Mouse (Mus musculus): ENCODE measurements around the gene St6galnac4. TPM values are rescaled to one million over a fixed set of nuclear protein-coding genes. Genes with fewer than 3 reads are reported as not detected.
A peak's percentile ranks its signal among the peaks of the same experiment; 100 is the strongest.

The St6galnac4 gene
- total RNA-seq (2014; fragmentation: Nextera tagmentation) (15.4 and 25.2 TPM in 2 replicates), total RNA-seq (2017) (6.7 and 8.1 TPM in 2 replicates), polyA plus RNA-seq (2012) (20.8 and 24.4 TPM in 2 replicates)

GRCm38 (mm10) chr2:32586871-32587351 lies at the start of gene St6galnac4:
Gene St6galnac4 (plus strand): TSS chr2:32587095.
- no peak for TF ChIP-seq GATA2 (IDR thresholded peaks at IDR 0.05; ENCODE audit: borderline replicate concordance, low read depth, low read length)
- TF ChIP-seq TAL1 (conservative IDR thresholded peaks at IDR 0.05; ENCODE audit: low read depth, low read length): no peak
- TF ChIP-seq CTCF (IDR thresholded peaks at IDR 0.05; ENCODE audit: low read depth, low read length): no peak
- TF ChIP-seq GATA1 (IDR thresholded peaks at IDR 0.05; ENCODE audit: borderline replicate concordance, low read length): no peak
- TF ChIP-seq POLR2AphosphoS5 (IDR thresholded peaks at IDR 0.05; ENCODE audit: insufficient replicate concordance, low read depth, low read length): no peak
- Histone ChIP-seq H3K27me3 (ENCODE audit: insufficient read depth, low read length) (peaks cover 7% of the 10 kb centered on the region), H3K4me3 (ENCODE audit: low read depth, low read length) (peak within 1 kb of the TSS; percentile 82), H3K36me3 (replicated peaks) (peaks cover 31% of the 10 kb centered on the region), H3K9me3 (replicated peaks) (no peaks in the 10 kb centered on the region), H3K4me1 (ENCODE audit: insufficient read depth, low read depth, low read length) (peaks cover 56% of the 10 kb centered on the region)
- peak; percentile 91 for DNase-seq (ENCODE audit: low spot score)
- ATAC-seq (ENCODE audit: extremely low read depth, insufficient number of reproducible peaks, low FRiP score, poor library complexity, severe bottlenecking): peak; percentile 83

- ATAC-seq (ENCODE audit: extremely low read depth, insufficient number of reproducible peaks, low FRiP score, poor library complexity, severe bottlenecking) (no peak), DNase-seq (ENCODE audit: low spot score) (no peak)
- peaks cover 27% of the 10 kb centered on the region; the same call in 1 of the 2 replicates for H3K27me3 ChIP-seq (ENCODE audit: insufficient read depth, low read length)
- H3K4me1 ChIP-seq (ENCODE audit: insufficient read depth, low read depth, low read length): peaks cover 73% of the 10 kb centered on the region
- no peaks in the 10 kb centered on the region for H3K9me3 ChIP-seq (replicated peaks)
- no peak for TF ChIP-seq POLR2AphosphoS5 (IDR thresholded peaks at IDR 0.05; ENCODE audit: insufficient replicate concordance, low read depth, low read length)
- no peak for TF ChIP-seq GATA2 (IDR thresholded peaks at IDR 0.05; ENCODE audit: borderline replicate concordance, low read depth, low read length)
- TF ChIP-seq TAL1 (conservative IDR thresholded peaks at IDR 0.05; ENCODE audit: low read depth, low read length): no peak
- TF ChIP-seq GATA1 (IDR thresholded peaks at IDR 0.05; ENCODE audit: borderline replicate concordance, low read length): no peak
- no peak for TF ChIP-seq CTCF (IDR thresholded peaks at IDR 0.05; ENCODE audit: low read depth, low read length)
- H3K36me3 ChIP-seq (replicated peaks): peaks cover 36% of the 10 kb centered on the region
- peak overlapping the region; percentile 63 for H3K4me3 ChIP-seq (ENCODE audit: low read depth, low read length)
Measured at GRCm38 (mm10) chr2:32537360-32537905, 49.5 kb upstream of the St6galnac4 start.

- H3K9me3 ChIP-seq (replicated peaks): no peaks in the 10 kb centered on the region
- H3K4me3 ChIP-seq (ENCODE audit: low read depth, low read length): no peak overlapping the region
- no peak for TF ChIP-seq POLR2AphosphoS5 (IDR thresholded peaks at IDR 0.05; ENCODE audit: insufficient replicate concordance, low read depth, low read length)
- TF ChIP-seq TAL1 (conservative IDR thresholded peaks at IDR 0.05; ENCODE audit: low read depth, low read length): no peak
- no peak for TF ChIP-seq GATA2 (IDR thresholded peaks at IDR 0.05; ENCODE audit: borderline replicate concordance, low read depth, low read length)
- TF ChIP-seq GATA1 (IDR thresholded peaks at IDR 0.05; ENCODE audit: borderline replicate concordance, low read length): no peak
- no peak for TF ChIP-seq CTCF (IDR thresholded peaks at IDR 0.05; ENCODE audit: low read depth, low read length)
- ATAC-seq (ENCODE audit: extremely low read depth, insufficient number of reproducible peaks, low FRiP score, poor library complexity, severe bottlenecking): no peak
- DNase-seq (ENCODE audit: low spot score): no peak
- peaks cover 75% of the 10 kb centered on the region for H3K4me1 ChIP-seq (ENCODE audit: insufficient read depth, low read depth, low read length)
- H3K27me3 ChIP-seq (ENCODE audit: insufficient read depth, low read length): peaks cover 27% of the 10 kb centered on the region; the same call in 1 of the 2 replicates
- peaks cover 40% of the 10 kb centered on the region for H3K36me3 ChIP-seq (replicated peaks)
Measured at GRCm38 (mm10) chr2:32537941-32538340, 49.0 kb upstream of the St6galnac4 start.

GRCm38 (mm10) chr2:32538461-32538860 lies 48.4 kb upstream of the St6galnac4 start:
- H3K4me3 ChIP-seq (ENCODE audit: low read depth, low read length): no peak overlapping the region
- H3K9me3 ChIP-seq (replicated peaks): no peaks in the 10 kb centered on the region
- H3K27me3 ChIP-seq (ENCODE audit: insufficient read depth, low read length): peaks cover 27% of the 10 kb centered on the region; the same call in 1 of the 2 replicates
- TF ChIP-seq GATA1 (IDR thresholded peaks at IDR 0.05; ENCODE audit: borderline replicate concordance, low read length) (no peak), GATA2 (IDR thresholded peaks at IDR 0.05; ENCODE audit: borderline replicate concordance, low read depth, low read length) (no peak), TAL1 (conservative IDR thresholded peaks at IDR 0.05; ENCODE audit: low read depth, low read length) (no peak), CTCF (IDR thresholded peaks at IDR 0.05; ENCODE audit: low read depth, low read length) (no peak), POLR2AphosphoS5 (IDR thresholded peaks at IDR 0.05; ENCODE audit: insufficient replicate concordance, low read depth, low read length) (no peak)
- H3K4me1 ChIP-seq (ENCODE audit: insufficient read depth, low read depth, low read length): peaks cover 74% of the 10 kb centered on the region
- no peak for ATAC-seq (ENCODE audit: extremely low read depth, insufficient number of reproducible peaks, low FRiP score, poor library complexity, severe bottlenecking)
- no peak for DNase-seq (ENCODE audit: low spot score)
- H3K36me3 ChIP-seq (replicated peaks): peaks cover 45% of the 10 kb centered on the region

- H3K27me3 ChIP-seq (ENCODE audit: insufficient read depth, low read length): peaks cover 27% of the 10 kb centered on the region; the same call in 1 of the 2 replicates
- no peaks in the 10 kb centered on the region for H3K9me3 ChIP-seq (replicated peaks)
- H3K36me3 ChIP-seq (replicated peaks): peaks cover 51% of the 10 kb centered on the region
- peaks cover 64% of the 10 kb centered on the region for H3K4me1 ChIP-seq (ENCODE audit: insufficient read depth, low read depth, low read length)
- H3K4me3 ChIP-seq (ENCODE audit: low read depth, low read length): no peak overlapping the region
- ATAC-seq (ENCODE audit: extremely low read depth, insufficient number of reproducible peaks, low FRiP score, poor library complexity, severe bottlenecking) (no peak), DNase-seq (ENCODE audit: low spot score) (no peak)
- no peak for TF ChIP-seq POLR2AphosphoS5 (IDR thresholded peaks at IDR 0.05; ENCODE audit: insufficient replicate concordance, low read depth, low read length)
- TF ChIP-seq TAL1 (conservative IDR thresholded peaks at IDR 0.05; ENCODE audit: low read depth, low read length): no peak
- no peak for TF ChIP-seq GATA1 (IDR thresholded peaks at IDR 0.05; ENCODE audit: borderline replicate concordance, low read length)
- no peak for TF ChIP-seq GATA2 (IDR thresholded peaks at IDR 0.05; ENCODE audit: borderline replicate concordance, low read depth, low read length)
- TF ChIP-seq CTCF (IDR thresholded peaks at IDR 0.05; ENCODE audit: low read depth, low read length): no peak
Measured at GRCm38 (mm10) chr2:32539452-32539981, 47.4 kb upstream of the St6galnac4 start.

- TF ChIP-seq TAL1 (conservative IDR thresholded peaks at IDR 0.05; ENCODE audit: low read depth, low read length) (no peak), GATA2 (IDR thresholded peaks at IDR 0.05; ENCODE audit: borderline replicate concordance, low read depth, low read length) (no peak), GATA1 (IDR thresholded peaks at IDR 0.05; ENCODE audit: borderline replicate concordance, low read length) (no peak), POLR2AphosphoS5 (IDR thresholded peaks at IDR 0.05; ENCODE audit: insufficient replicate concordance, low read depth, low read length) (no peak), CTCF (IDR thresholded peaks at IDR 0.05; ENCODE audit: low read depth, low read length) (no peak)
- H3K27me3 ChIP-seq (ENCODE audit: insufficient read depth, low read length): peaks cover 19% of the 10 kb centered on the region; the same call in 1 of the 2 replicates
- ATAC-seq (ENCODE audit: extremely low read depth, insufficient number of reproducible peaks, low FRiP score, poor library complexity, severe bottlenecking) (no peak), DNase-seq (ENCODE audit: low spot score) (no peak)
- no peak overlapping the region for H3K4me3 ChIP-seq (ENCODE audit: low read depth, low read length)
- no peaks in the 10 kb centered on the region for H3K9me3 ChIP-seq (replicated peaks)
- peaks cover 49% of the 10 kb centered on the region for H3K4me1 ChIP-seq (ENCODE audit: insufficient read depth, low read depth, low read length)
- peaks cover 68% of the 10 kb centered on the region for H3K36me3 ChIP-seq (replicated peaks)
Measured at GRCm38 (mm10) chr2:32541333-32541908, 45.5 kb upstream of the St6galnac4 start.
